Mouse (Mus musculus) lung, postnatal 0 days (tissue): ENCODE results near the gene Mrm3.

Experiments
- CTCF ChIP-seq: IDR thresholded peaks from 2 replicates; pipeline ENCODE4 v1.5.1; 2016; ENCODE audit warnings: antibody characterized with exemption, mild to moderate bottlenecking
- EP300 ChIP-seq: IDR thresholded peaks from 2 replicates; pipeline ENCODE4 v1.6.1; 2016; ENCODE audit warnings: antibody characterized with exemption, mild to moderate bottlenecking, control low read depth

GRCm38 (mm10) chr11:76236136-76236535 is 7.4 kb upstream of the Mrm3 start:
- no peak for TF ChIP-seq CTCF
- TF ChIP-seq EP300: no peak
